Mouse (Mus musculus) neural tube, embryonic 11.5 days (tissue): ENCODE results near the gene Scn3b. TPM values are rescaled to one million over a fixed set of nuclear protein-coding genes. Genes with fewer than 3 reads are reported as not detected.

Experiments
- ATAC-seq: fragments of 200-750 bp; cut with Nextera tagmentation; 2 replicates; pipeline ENCODE4 v1.8.0; 2017; ENCODE audit warnings: moderate number of reproducible peaks, mild to moderate bottlenecking, moderate TSS enrichment, moderate library complexity; ENCODE audit not compliant: insufficient read depth, low FRiP score, low TSS enrichment
- DNase-seq: peaks from one replicate; pipeline ENCODE4 v3.0.0-alpha.2; 2015; ENCODE audit warnings: low spot score
- H3K27ac ChIP-seq: fragments of 300-500 bp; sonication (generic); 2 replicates; pipeline ENCODE4 v1.5.1; 2014; ENCODE audit warnings: low read depth, mild to moderate bottlenecking, low read length
- H3K27me3 ChIP-seq: fragments of 300-500 bp; sonication (generic); 2 replicates; pipeline ENCODE4 v1.6.1; 2014; ENCODE audit warnings: mild to moderate bottlenecking, low read length, mixed read lengths; ENCODE audit not compliant: control insufficient read depth, insufficient read depth
- H3K36me3 ChIP-seq: fragments of 300-500 bp; sonication (generic); 2 replicates; pipeline ENCODE4 v1.6.1; 2014; ENCODE audit warnings: mild to moderate bottlenecking, low read length, moderate library complexity, mixed read lengths; ENCODE audit not compliant: control insufficient read depth, insufficient read depth
- H3K4me1 ChIP-seq: fragments of 300-500 bp; sonication (generic); 2 replicates; pipeline ENCODE4 v1.6.1; 2014; ENCODE audit warnings: low read length, mixed read lengths; ENCODE audit not compliant: control insufficient read depth, insufficient read depth
- H3K4me2 ChIP-seq: fragments of 300-500 bp; sonication (generic); 2 replicates; pipeline ENCODE4 v1.6.1; 2014; ENCODE audit warnings: low read depth, mild to moderate bottlenecking, moderate library complexity
- H3K4me3 ChIP-seq: fragments of 300-500 bp; sonication (generic); 2 replicates; pipeline ENCODE4 v1.5.1; 2014; ENCODE audit warnings: low read depth, low read length
- H3K9ac ChIP-seq: fragments of 300-500 bp; sonication (generic); 2 replicates; pipeline ENCODE4 v1.6.1; 2014; ENCODE audit warnings: mild to moderate bottlenecking, low read length
- H3K9me3 ChIP-seq: fragments of 300-500 bp; sonication (generic); 2 replicates; pipeline ENCODE4 v1.6.1; 2016; ENCODE audit warnings: low read length; ENCODE audit not compliant: control insufficient read depth
- WGBS: fragments of 180-500 bp; shearing (Covaris S2); extraction: QIAGEN DNeasy Blood & Tissue Kit; methylation state at CpG from one replicate; pipeline ENCODE4 v1.1.7; 2014; 5-methylcytosine and 5-hydroxymethylcytosine counted together
- polyA plus RNA-seq: library from polyadenylated mRNA; unstranded; fragments of >200 nt; fragmentation: Nextera tagmentation; extraction: Ambion mirVana; gene quantifications from 2 replicates; pipeline ENCODE4 v1.2.1, GENCODE M21; 2014

Gene Scn3b
- 29.6 and 37.1 TPM in 2 replicates for polyA plus RNA-seq

- Histone ChIP-seq H3K4me1 (no peaks in the 10 kb centered on the region), H3K4me2 (peak within 1 kb of the TSS; percentile 80), H3K9me3 (no peaks in the 10 kb centered on the region), H3K27ac (peak within 1 kb of the TSS; percentile 17; the same call in 1 of the 2 replicates), H3K4me3 (peak within 1 kb of the TSS; percentile 40), H3K36me3 (no peaks in the 10 kb centered on the region), H3K27me3 (peaks cover 4% of the 10 kb centered on the region; the same call in 1 of the 2 replicates), H3K9ac (peak within 1 kb of the TSS; percentile 44)
- ATAC-seq (peak; percentile 91), DNase-seq (peak; percentile 79)
- WGBS = 1% methylated on average over 40 of the region's 42 CpGs
Observed at GRCm38 (mm10) chr9:40269103-40269861, at the start of gene Scn3b. Gene Scn3b (plus strand): TSS chr9:40269217.

DNA sequence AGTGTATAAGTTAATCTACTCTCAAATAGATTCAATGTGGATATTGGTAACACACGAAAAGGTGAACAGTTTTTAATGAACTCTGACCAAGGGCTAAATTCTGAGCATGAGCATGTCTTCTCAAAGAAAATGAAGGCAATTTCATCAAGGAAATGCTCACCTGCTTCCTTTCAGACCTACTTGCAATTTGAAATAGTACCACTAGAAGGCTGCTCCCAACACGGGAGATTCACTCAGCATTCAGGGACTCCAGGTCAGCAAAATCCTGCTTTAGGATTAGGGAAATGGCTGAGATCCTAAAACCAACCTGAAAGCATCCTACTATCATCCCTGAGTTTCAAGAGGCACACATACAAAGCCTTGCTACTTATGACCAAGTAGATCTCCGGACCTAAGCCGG lies 44.7 kb upstream of the Scn3b start:
- H3K4me1 ChIP-seq = no peaks in the 10 kb centered on the region
- DNase-seq (no peak), ATAC-seq (no peak)
- no peaks in the 10 kb centered on the region for H3K36me3 ChIP-seq
- 76% methylated on average over 4 of the region's 4 CpGs for WGBS
- no peak overlapping the region for H3K4me2 ChIP-seq
- no peaks in the 10 kb centered on the region for H3K27me3 ChIP-seq
- H3K27ac ChIP-seq = no peak overlapping the region
- no peaks in the 10 kb centered on the region for H3K9me3 ChIP-seq
- H3K9ac ChIP-seq = no peak overlapping the region
- H3K4me3 ChIP-seq = no peak overlapping the region

GRCm38 (mm10) chr9:40227874-40228789 lies 40.9 kb upstream of the Scn3b start:
- WGBS = 74% methylated on average over 10 of the region's 10 CpGs
- no peaks in the 10 kb centered on the region for H3K36me3 ChIP-seq
- ATAC-seq = peak; percentile 38; the same call in 1 of the 2 replicates

DNA sequence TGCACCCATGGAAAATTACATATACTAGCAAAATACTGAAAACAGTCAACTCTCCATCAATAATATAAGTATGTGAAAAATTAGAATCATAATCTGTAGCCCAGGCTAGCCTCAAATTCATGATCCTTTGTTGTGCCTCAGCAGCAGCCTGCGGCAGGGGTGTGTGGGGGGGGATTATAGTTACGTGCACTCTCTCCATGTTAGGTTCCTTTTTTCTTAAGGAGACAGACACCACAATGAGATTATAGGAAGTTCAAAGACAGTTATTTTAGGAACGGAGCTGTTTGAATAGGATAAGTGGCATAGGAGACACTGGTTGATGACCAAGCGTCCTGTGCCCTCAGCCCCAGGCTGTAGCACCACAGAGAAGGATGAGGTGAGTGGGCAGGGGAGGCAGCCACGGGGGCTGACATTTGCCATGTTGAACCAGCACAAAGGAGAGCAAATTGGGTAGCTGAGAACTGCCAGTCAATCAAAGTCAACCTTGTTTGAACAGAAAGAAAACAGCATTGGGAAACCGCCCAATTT lies 40.1 kb upstream of the Scn3b start:
- no peak for ATAC-seq
- no peak overlapping the region for H3K27ac ChIP-seq
- 79% methylated on average over 6 of the region's 6 CpGs for WGBS
- no peaks in the 10 kb centered on the region for H3K4me1 ChIP-seq
- H3K9me3 ChIP-seq = no peaks in the 10 kb centered on the region
- no peak overlapping the region for H3K4me2 ChIP-seq
- no peaks in the 10 kb centered on the region for H3K36me3 ChIP-seq
- no peak overlapping the region for H3K9ac ChIP-seq
- DNase-seq = no peak
- no peaks in the 10 kb centered on the region for H3K27me3 ChIP-seq
- no peak overlapping the region for H3K4me3 ChIP-seq

More at GRCm38 (mm10) chr9:40227874-40228789, 40.9 kb upstream of the Scn3b start:
- Histone ChIP-seq H3K27me3 (no peaks in the 10 kb centered on the region), H3K4me3 (no peak overlapping the region), H3K4me1 (no peaks in the 10 kb centered on the region), H3K9ac (no peak overlapping the region), H3K27ac (no peak overlapping the region), H3K9me3 (no peaks in the 10 kb centered on the region), H3K4me2 (no peak overlapping the region)
- DNase-seq = peak; percentile 72

GRCm38 (mm10) chr9:40229479-40229878 lies 39.5 kb upstream of the Scn3b start:
- no peak for DNase-seq
- Histone ChIP-seq H3K36me3 (no peaks in the 10 kb centered on the region), H3K4me3 (no peak overlapping the region), H3K4me2 (no peak overlapping the region), H3K27me3 (no peaks in the 10 kb centered on the region), H3K9me3 (no peaks in the 10 kb centered on the region), H3K4me1 (no peaks in the 10 kb centered on the region), H3K27ac (no peak overlapping the region), H3K9ac (no peak overlapping the region)
- no peak for ATAC-seq
- WGBS = 68% methylated on average over 5 of the region's 5 CpGs

- ATAC-seq = no peak
- no peak overlapping the region for H3K27ac ChIP-seq
- H3K9me3 ChIP-seq = no peaks in the 10 kb centered on the region
- WGBS = 94% methylated on average over 3 of the region's 3 CpGs
- H3K9ac ChIP-seq = no peak overlapping the region
- H3K36me3 ChIP-seq = no peaks in the 10 kb centered on the region
- no peaks in the 10 kb centered on the region for H3K27me3 ChIP-seq
- no peak overlapping the region for H3K4me3 ChIP-seq
- H3K4me1 ChIP-seq = no peaks in the 10 kb centered on the region
- no peak overlapping the region for H3K4me2 ChIP-seq
- no peak for DNase-seq
Observed at GRCm38 (mm10) chr9:40231019-40231418, 38.0 kb upstream of the Scn3b start.

DNA sequence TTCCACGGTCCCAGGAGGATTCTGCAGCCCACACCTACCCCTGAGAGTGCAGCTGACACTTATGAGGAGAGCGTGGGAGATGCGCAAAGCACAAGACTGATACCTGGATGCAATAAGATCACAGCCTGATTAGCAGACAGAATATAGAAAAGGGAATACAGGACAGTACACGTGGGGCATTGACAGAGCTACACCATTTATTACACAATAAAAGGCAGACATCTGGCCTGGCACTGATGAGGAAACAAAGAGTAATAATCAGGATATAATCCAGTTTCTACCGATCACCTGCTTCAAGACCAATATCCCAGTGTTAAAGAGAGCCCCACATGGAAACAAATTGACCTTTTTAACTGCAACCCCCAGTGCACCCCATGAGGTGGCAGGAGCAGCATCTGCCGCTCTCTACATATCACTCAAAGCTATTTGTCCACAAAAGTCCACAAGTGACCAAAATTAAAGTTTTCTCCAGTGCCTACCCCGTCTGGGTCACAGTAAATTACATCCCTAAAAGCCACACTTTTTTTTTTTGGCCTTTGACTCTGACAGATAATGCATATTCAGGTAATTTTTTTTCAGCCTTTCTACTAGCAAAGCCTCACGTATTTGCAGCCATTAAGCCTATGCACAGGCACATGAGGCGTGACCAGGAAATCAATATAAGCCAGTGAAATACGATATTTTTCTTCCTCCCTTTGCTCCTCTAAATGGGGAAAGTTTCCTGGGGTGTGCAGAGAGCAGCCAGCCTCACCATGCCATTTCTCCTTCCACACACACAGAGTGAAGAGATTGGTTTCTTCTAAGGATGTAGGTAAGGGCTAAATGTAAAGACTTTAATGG lies 34.6 kb upstream of the Scn3b start:
- Histone ChIP-seq H3K27me3 (no peaks in the 10 kb centered on the region), H3K9me3 (no peaks in the 10 kb centered on the region), H3K4me2 (no peak overlapping the region), H3K27ac (no peak overlapping the region), H3K9ac (no peak overlapping the region), H3K4me1 (no peaks in the 10 kb centered on the region), H3K36me3 (no peaks in the 10 kb centered on the region), H3K4me3 (no peak overlapping the region)
- DNase-seq = peak; percentile 12
- ATAC-seq = no peak
- 48% methylated on average over 10 of the region's 10 CpGs for WGBS

DNA sequence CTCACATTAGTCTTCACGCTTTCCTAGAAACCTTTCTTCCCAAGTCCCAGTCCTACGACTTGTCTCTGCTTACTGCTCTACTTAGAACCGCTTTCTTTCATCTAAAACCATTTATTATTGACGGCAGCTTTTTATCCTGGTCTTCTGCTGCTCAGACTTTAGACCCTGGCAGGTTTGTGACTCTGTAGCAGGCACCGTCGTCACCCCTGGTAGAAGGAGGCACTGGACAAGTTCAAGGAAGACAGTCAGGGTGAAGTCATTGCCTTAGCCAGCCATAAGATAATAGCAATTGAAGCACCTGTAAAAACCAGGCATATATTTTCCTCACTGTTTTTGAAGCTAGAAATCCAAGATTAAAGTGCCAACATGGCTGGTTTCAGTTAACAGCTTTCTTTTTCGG lies 33.8 kb upstream of the Scn3b start:
- H3K4me1 ChIP-seq = no peaks in the 10 kb centered on the region
- no peaks in the 10 kb centered on the region for H3K36me3 ChIP-seq
- H3K9me3 ChIP-seq = no peaks in the 10 kb centered on the region
- DNase-seq = no peak
- no peaks in the 10 kb centered on the region for H3K27me3 ChIP-seq
- H3K4me2 ChIP-seq = no peak overlapping the region
- H3K27ac ChIP-seq = no peak overlapping the region
- H3K4me3 ChIP-seq = no peak overlapping the region
- no peak for ATAC-seq
- WGBS = 84% methylated on average over 7 of the region's 7 CpGs
- no peak overlapping the region for H3K9ac ChIP-seq
